Mouse (Mus musculus) gastrocnemius, adult 8-10 months (tissue): Measurements from ENCODE around the gene Lrrfip1. TPM values are rescaled to one million over a fixed set of nuclear protein-coding genes. Genes with fewer than 3 reads are reported as not detected.

Source experiments
- DNase-seq, 2 experiments: peaks; one replicate each; pipeline ENCODE4 v3.0.0; 2022; ENCODE audit warnings: low spot score in 2 of 2
- total RNA-seq, 4 experiments: library from RNA; stranded (reverse); gene quantifications; 2 replicates each; pipeline ENCODE4 v1.2.4; 2022

Lrrfip1 gene
- total RNA-seq, 4 experiments from 2014 or later: 104 to 126 (median 123) TPM

GRCm38 (mm10) chr1:91085009-91085408, 86.5 kb downstream of the Lrrfip1 start:
- DNase-seq: no peak

- DNase-seq: no peak
These were observed 87.1 kb downstream of the Lrrfip1 start for GRCm38 (mm10) chr1:91085686-91086085.

GRCm38 (mm10) chr1:91086325-91086724, 87.8 kb downstream of the Lrrfip1 start:
- DNase-seq: no peak

- DNase-seq: no peak
These were observed 88.2 kb downstream of the Lrrfip1 start for GRCm38 (mm10) chr1:91086748-91087147.

- no peak for DNase-seq
These were observed 89.5 kb downstream of the Lrrfip1 start for GRCm38 (mm10) chr1:91088027-91088426.

GRCm38 (mm10) chr1:91088941-91089340, 90.4 kb downstream of the Lrrfip1 start:
- DNase-seq: no peak

GRCm38 (mm10) chr1:91090456-91090855, 91.9 kb downstream of the Lrrfip1 start:
- DNase-seq: no peak

- DNase-seq: no peak
These were observed 93.9 kb downstream of the Lrrfip1 start for GRCm38 (mm10) chr1:91092451-91092850.

- DNase-seq: no peak
These were observed 94.8 kb downstream of the Lrrfip1 start for GRCm38 (mm10) chr1:91093296-91093695.

GRCm38 (mm10) chr1:91094001-91094400, 95.5 kb downstream of the Lrrfip1 start:
- DNase-seq: no peak

- no peak for DNase-seq
These were observed 96.7 kb downstream of the Lrrfip1 start for GRCm38 (mm10) chr1:91095258-91095657.

GRCm38 (mm10) chr1:91095853-91096252, 97.3 kb downstream of the Lrrfip1 start:
- no peak for DNase-seq

- no peak for DNase-seq
These were observed 98.0 kb downstream of the Lrrfip1 start for GRCm38 (mm10) chr1:91096490-91096889.

- DNase-seq: no peak
These were observed 98.8 kb downstream of the Lrrfip1 start for GRCm38 (mm10) chr1:91097283-91097834.

- peak; percentile 51 to 63 for DNase-seq
These were observed 100.3 kb downstream of the Lrrfip1 start for GRCm38 (mm10) chr1:91098887-91099286.

GRCm38 (mm10) chr1:91101709-91102440, 103.3 kb downstream of the Lrrfip1 start:
- DNase-seq: no peak

GRCm38 (mm10) chr1:91103366-91103983, 104.9 kb downstream of the Lrrfip1 start:
- DNase-seq: peak in 1 of 2 experiments; percentile 18

- no peak for DNase-seq
These were observed 109.0 kb downstream of the Lrrfip1 start for GRCm38 (mm10) chr1:91107548-91107947.

- no peak for DNase-seq
These were observed 110.8 kb downstream of the Lrrfip1 start for GRCm38 (mm10) chr1:91109302-91109701.

- no peak for DNase-seq
These were observed 113.6 kb downstream of the Lrrfip1 start for GRCm38 (mm10) chr1:91112171-91112570.

GRCm38 (mm10) chr1:91112606-91113005, 114.1 kb downstream of the Lrrfip1 start:
- DNase-seq: no peak

- no peak for DNase-seq
These were observed 123.6 kb downstream of the Lrrfip1 start for GRCm38 (mm10) chr1:91122121-91122520.

- DNase-seq: no peak
These were observed 124.5 kb downstream of the Lrrfip1 start for GRCm38 (mm10) chr1:91123004-91123403.
